Mouse (Mus musculus): ENCODE measurements at regions not wholly inside any gene's neighbourhood (a gene's known extent, or its start where the extent isn't known, plus 50 kb on each side); places are given as distances from the start of the nearest gene placed in this dataset.
"Not testable (repeated sequence)": the region's sequence is repeated elsewhere in the genome, so short reads cannot be mapped to it uniquely, and the experiment has no call there.

GRCm38 (mm10) chr17:13654606-13655005 lies 105.7 kb upstream of the Afdn start:
- DNase-seq (ENCODE audit: low spot score in 2 of 2) = not testable (repeated sequence)

- DNase-seq (ENCODE audit: low spot score in 2 of 2) = no peak
Observed at GRCm38 (mm10) chr17:13656065-13656464, 104.3 kb upstream of the Afdn start.

- DNase-seq (ENCODE audit: low spot score in 2 of 2) = no peak
Observed at GRCm38 (mm10) chr17:13656485-13657181, 103.7 kb upstream of the Afdn start.

GRCm38 (mm10) chr17:13657182-13657562 lies 103.2 kb upstream of the Afdn start:
- DNase-seq (ENCODE audit: low spot score in 2 of 2) = no peak

- DNase-seq (ENCODE audit: low spot score in 2 of 2) = peak in 1 of 2 experiments; percentile 69
Observed at GRCm38 (mm10) chr17:13657656-13658292, 102.6 kb upstream of the Afdn start.

GRCm38 (mm10) chr17:13658321-13658978 lies 101.9 kb upstream of the Afdn start:
- DNase-seq (ENCODE audit: low spot score in 2 of 2) = no peak

GRCm38 (mm10) chr17:13659103-13659502 lies 101.2 kb upstream of the Afdn start:
- DNase-seq (ENCODE audit: low spot score in 2 of 2) = no peak

- no peak for DNase-seq (ENCODE audit: low spot score in 2 of 2)
Observed at GRCm38 (mm10) chr17:13659943-13660342, 100.4 kb upstream of the Afdn start.

- no peak for DNase-seq (ENCODE audit: low spot score in 2 of 2)
Observed at GRCm38 (mm10) chr17:13661023-13661422, 99.3 kb upstream of the Afdn start.

- DNase-seq (ENCODE audit: low spot score in 2 of 2) = no peak
Observed at GRCm38 (mm10) chr17:13662152-13662551, 98.2 kb upstream of the Afdn start.

All from cerebellum, postnatal 4 days (tissue).